Mouse (Mus musculus) activated CD4-positive, CD25-positive, alpha-beta regulatory T cell, adult 9 weeks (primary cell): ENCODE measurements around the gene Apoa5. TPM values are rescaled to one million over a fixed set of nuclear protein-coding genes. Genes with fewer than 3 reads are reported as not detected.

ENCODE experiments used
- polyA plus RNA-seq: library from polyadenylated mRNA; unstranded; fragments of 100-300 nt; shearing (Covaris generic); gene quantifications from one replicate; pipeline ENCODE4 v1.2.1, GENCODE M21; 2017

Gene Apoa5
- polyA plus RNA-seq: not detected

DNA sequence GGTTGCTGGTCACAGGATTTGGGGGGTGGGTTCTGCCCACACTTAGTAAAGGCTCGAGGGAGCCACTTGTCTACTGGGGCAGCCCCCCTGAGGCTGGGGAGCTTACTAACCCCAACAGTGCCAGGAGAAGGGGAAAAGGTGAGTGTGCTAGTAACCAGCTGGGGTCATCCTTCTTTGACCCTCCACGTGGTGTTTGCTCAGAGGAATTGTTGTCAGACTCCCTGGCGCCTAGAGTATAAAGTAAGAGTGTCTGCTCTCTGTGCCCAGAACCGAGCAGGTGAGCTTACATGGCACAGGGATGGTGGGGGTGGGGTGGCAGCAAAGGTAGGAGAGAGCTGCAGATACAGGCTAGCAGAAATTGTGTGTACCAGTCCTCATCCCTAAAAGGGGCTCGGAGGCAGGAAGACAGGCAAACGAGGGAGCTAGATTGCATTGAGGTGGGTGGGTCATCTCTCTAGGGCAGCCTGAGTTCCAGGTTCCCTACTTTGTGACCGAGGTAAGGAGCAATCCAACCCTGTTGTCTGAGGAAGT is at the start of gene Apoa5:
TSS of gene Apoa5 (plus strand) at position 291 of the 531 bp plus-strand sequence.

DNA sequence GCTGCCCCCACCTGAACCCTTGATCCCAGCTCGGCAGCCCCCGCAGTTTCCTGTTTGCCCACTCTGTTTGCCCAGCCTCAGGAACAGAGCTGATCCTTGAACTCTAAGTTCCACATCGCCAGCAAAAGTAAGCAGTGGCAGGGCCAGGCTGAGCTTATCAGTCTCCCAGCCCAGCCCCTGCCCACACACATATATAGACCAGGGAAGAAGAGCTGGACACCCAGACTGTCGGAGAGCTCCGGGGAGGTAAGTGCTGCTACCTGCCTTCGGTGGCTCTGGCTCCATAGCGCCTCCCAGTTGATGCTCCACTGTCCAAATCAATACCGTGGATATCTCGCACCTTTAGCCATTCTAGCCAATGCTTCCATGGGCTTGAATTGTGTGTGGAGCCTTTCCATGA is 39.9 kb upstream of the Apoa5 start, which contains the start of gene Apoa1:
TSS of gene Apoa1 (plus strand) at position 90 of the 400 bp plus-strand sequence.

GRCm38 (mm10) chr9:46235596-46235648 is 33.0 kb upstream of the Apoa5 start, which contains the start of gene Apoc3:
Gene Apoc3 (minus strand): TSS chr9:46235636.

DNA sequence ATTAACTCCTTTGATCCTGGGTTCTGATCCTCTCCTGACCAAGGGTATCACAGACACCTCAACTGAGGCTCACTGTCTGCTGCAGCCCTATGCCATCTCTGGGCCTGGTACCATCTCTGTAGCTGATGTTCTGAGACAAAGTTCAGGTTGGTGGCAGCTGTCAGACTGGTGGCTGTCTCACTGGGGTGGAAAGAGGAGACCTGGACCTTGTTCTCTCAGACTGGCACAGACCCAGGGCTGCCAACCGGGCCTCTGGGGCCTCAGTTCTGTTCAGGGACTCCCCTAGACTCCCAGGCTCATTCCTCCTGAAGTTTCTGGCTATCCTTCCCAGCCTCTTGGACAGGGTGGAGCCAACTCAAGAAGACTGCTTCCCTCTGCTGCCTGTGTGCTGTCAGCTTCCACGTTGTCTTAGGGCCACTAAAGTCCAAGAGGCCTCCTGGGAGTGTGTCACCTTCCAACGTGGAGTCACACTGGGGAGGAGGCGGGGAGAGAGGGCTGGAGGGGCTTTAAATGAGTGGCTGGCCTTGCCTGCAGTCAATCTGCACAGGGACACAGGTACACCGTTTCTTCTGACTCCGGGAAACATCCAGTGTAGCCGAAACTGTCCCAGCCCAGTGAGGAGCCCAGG is 27.8 kb upstream of the Apoa5 start, which contains the start of gene Apoa4:
TSS of gene Apoa4 (plus strand) at position 171 of the 628 bp plus-strand sequence.

GRCm38 (mm10) chr9:46272677-46273454 is 4.4 kb downstream of the Apoa5 start, which contains the start of gene Zpr1:
Gene Zpr1 (plus strand): TSS chr9:46273064.

DNA sequence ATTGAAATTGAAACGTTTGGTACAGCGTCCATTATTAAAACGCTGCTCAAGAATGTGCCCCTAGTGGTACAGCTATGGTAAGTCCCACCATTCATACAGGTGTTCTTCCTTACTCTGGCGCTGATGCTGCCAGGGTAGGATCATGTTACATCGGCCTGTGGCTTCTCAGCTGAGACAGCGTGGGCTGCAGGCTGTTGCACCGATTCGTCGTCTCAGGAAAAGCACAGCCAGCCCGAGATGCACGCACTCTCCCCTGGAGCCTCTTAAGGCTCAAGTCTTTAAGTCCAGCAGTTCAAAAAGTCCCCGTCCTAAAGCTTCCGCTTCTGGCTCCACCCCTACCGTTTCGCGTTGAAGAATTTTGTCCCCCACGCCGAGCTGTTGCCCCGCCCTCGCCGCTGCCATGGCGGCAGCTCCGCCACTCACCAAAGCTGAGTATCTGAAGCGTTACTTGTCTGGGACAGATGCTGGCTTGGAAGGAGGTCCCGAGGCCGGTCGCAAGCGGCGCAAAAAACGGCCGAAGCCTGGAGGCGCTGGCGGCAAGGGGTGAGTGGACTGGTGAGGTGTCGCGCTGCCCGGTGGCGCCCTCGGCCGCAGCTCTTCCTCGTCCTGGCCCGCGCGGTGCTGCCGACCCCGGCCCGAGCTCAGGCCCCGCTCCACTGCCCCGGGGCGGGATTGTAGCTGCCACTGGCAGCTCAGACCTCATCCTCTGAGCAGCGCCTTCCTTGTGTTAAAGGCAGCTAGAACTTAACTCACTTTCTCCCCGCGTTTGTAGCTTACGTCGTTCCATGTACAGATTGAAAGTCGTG is 14.4 kb downstream of the Apoa5 start, which contains the start of gene Bud13:
TSS of gene Bud13 (plus strand) at position 378 of the 806 bp plus-strand sequence.

DNA sequence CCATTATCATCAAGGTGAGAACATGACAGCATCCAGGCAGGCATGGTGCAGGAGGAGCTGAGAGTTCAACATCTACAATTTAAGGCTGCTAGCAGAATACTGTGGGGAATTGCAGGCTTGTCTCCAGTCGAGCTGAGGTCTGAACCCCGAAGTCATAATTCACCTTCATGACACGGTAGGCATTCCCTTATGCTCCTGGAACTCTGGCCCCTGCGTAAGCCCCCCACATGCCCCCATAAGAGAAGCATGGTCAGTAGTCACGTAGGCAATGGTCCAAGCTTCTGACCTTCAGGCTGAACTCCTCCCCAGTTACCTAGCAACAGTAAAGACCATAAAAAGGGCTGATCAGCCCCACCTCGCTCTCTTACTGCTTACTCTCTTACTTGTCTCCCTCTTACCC is 51.5 kb downstream of the Apoa5 start, which contains the start of gene 4931429L15Rik:
TSS of gene 4931429L15Rik (minus strand) at position 101 of the 400 bp plus-strand sequence.

Other genes starting within 250 kb of the Apoa5 start
- not detected for gene Apoa1, start 40.1 kb upstream of the Apoa5 start, polyA plus RNA-seq
- not detected for gene Apoc3, start 33.0 kb upstream of the Apoa5 start, polyA plus RNA-seq
- gene Apoa4, start 27.9 kb upstream of the Apoa5 start, polyA plus RNA-seq: not detected
- 75.5 TPM for gene Zpr1, start 4.4 kb downstream of the Apoa5 start, polyA plus RNA-seq
- 26.0 TPM for gene Bud13, start 14.4 kb downstream of the Apoa5 start, polyA plus RNA-seq
- not detected for gene 4931429L15Rik, start 51.4 kb downstream of the Apoa5 start, polyA plus RNA-seq